Mouse (Mus musculus) kidney, adult 8-10 months (tissue): ENCODE measurements around the gene Grb7.

ENCODE experiments used
- DNase-seq, 2 experiments: peaks; one replicate each; pipeline ENCODE4 v3.0.0; 2022

Grb7 gene

GRCm38 (mm10) chr11:98446562-98447474, 624 bp downstream of the Grb7 start:
- peak; percentile 92 to 94 for DNase-seq

- no peak for DNase-seq
These were observed 1.3 kb downstream of the Grb7 start for GRCm38 (mm10) chr11:98447475-98447834.

- peak; percentile 81 to 89 for DNase-seq
These were observed 2.1 kb downstream of the Grb7 start for GRCm38 (mm10) chr11:98448191-98448790.

GRCm38 (mm10) chr11:98449419-98449818, 3.2 kb downstream of the Grb7 start:
- DNase-seq: peak in 1 of 2 experiments; percentile 44

GRCm38 (mm10) chr11:98449921-98450771, 4.0 kb downstream of the Grb7 start:
- DNase-seq: peak; percentile 78 to 84

GRCm38 (mm10) chr11:98455484-98455883, 9.3 kb downstream of the Grb7 start:
- DNase-seq: no peak

GRCm38 (mm10) chr11:98456545-98456944, 10.4 kb downstream of the Grb7 start:
- no peak for DNase-seq

- DNase-seq: no peak
These were observed 10.8 kb downstream of the Grb7 start for GRCm38 (mm10) chr11:98456945-98457344.

- peak; percentile 83 to 86 for DNase-seq
These were observed 11.3 kb downstream of the Grb7 start for GRCm38 (mm10) chr11:98457367-98458120.

- DNase-seq: no peak
These were observed 12.2 kb downstream of the Grb7 start for GRCm38 (mm10) chr11:98458121-98458990.

- DNase-seq: no peak
These were observed 13.0 kb downstream of the Grb7 start for GRCm38 (mm10) chr11:98459071-98459741.

- no peak for DNase-seq
These were observed 13.7 kb downstream of the Grb7 start for GRCm38 (mm10) chr11:98459860-98460259.

GRCm38 (mm10) chr11:98461109-98461720, 15.0 kb downstream of the Grb7 start:
- DNase-seq: no peak

GRCm38 (mm10) chr11:98462255-98462654, 16.1 kb downstream of the Grb7 start:
- DNase-seq: no peak

GRCm38 (mm10) chr11:98463911-98464310, 17.7 kb downstream of the Grb7 start:
- DNase-seq: no peak

GRCm38 (mm10) chr11:98464516-98464915, 18.3 kb downstream of the Grb7 start:
- DNase-seq: no peak

GRCm38 (mm10) chr11:98469761-98470714, 23.8 kb downstream of the Grb7 start:
- no peak for DNase-seq

GRCm38 (mm10) chr11:98470795-98471194, 24.6 kb downstream of the Grb7 start:
- no peak for DNase-seq

- DNase-seq: no peak
These were observed 26.5 kb downstream of the Grb7 start for GRCm38 (mm10) chr11:98472696-98473095.
